Mouse (Mus musculus) hindbrain, embryonic 11.5 days (tissue): Measurements from ENCODE around the gene Tprgl. TPM values are rescaled to one million over a fixed set of nuclear protein-coding genes. Genes with fewer than 3 reads are reported as not detected.

Experiments
- ATAC-seq: fragments of 200-750 bp; cut with Nextera tagmentation; 2 replicates; pipeline ENCODE4 v1.8.0; 2017; ENCODE audit warnings: mild to moderate bottlenecking, moderate TSS enrichment, moderate library complexity; ENCODE audit not compliant: low FRiP score
- DNase-seq: peaks from one replicate; pipeline ENCODE4 v3.0.0-alpha.2; 2015; ENCODE audit warnings: low spot score
- H3K27ac ChIP-seq: fragments of 300-500 bp; sonication (generic); 2 replicates; pipeline ENCODE4 v1.5.1; 2014; ENCODE audit warnings: mild to moderate bottlenecking, low read depth, low read length
- H3K27me3 ChIP-seq: fragments of 300-500 bp; sonication (generic); 2 replicates; pipeline ENCODE4 v1.6.1; 2014; ENCODE audit warnings: mild to moderate bottlenecking, low read length, moderate library complexity, mixed read lengths; ENCODE audit not compliant: control insufficient read depth, insufficient read depth
- H3K36me3 ChIP-seq: fragments of 300-500 bp; sonication (generic); 2 replicates; pipeline ENCODE4 v1.6.1; 2014; ENCODE audit warnings: mild to moderate bottlenecking, low read length, moderate library complexity, mixed read lengths; ENCODE audit not compliant: control insufficient read depth, insufficient read depth
- H3K4me1 ChIP-seq: fragments of 300-500 bp; sonication (generic); replicated peaks from 2 replicates; pipeline ENCODE4 v1.6.1; 2014; ENCODE audit warnings: low read length, mixed read lengths; ENCODE audit not compliant: control insufficient read depth, insufficient read depth
- H3K4me2 ChIP-seq: fragments of 300-500 bp; sonication (generic); replicated peaks from 2 replicates; pipeline ENCODE4 v1.6.1; 2014; ENCODE audit warnings: mild to moderate bottlenecking, low read depth, low read length
- H3K4me3 ChIP-seq: fragments of 300-500 bp; sonication (generic); 2 replicates; pipeline ENCODE4 v1.5.1; 2014; ENCODE audit warnings: low read depth, low read length
- H3K9ac ChIP-seq: fragments of 300-500 bp; sonication (generic); 2 replicates; pipeline ENCODE4 v1.6.1; 2014; ENCODE audit warnings: low read depth, low read length
- H3K9me3 ChIP-seq: fragments of 300-500 bp; sonication (generic); 2 replicates; pipeline ENCODE4 v1.6.1; 2016; ENCODE audit warnings: low read length; ENCODE audit not compliant: control insufficient read depth
- WGBS: fragments of 180-500 bp; shearing (Covaris S2); extraction: QIAGEN DNeasy Blood & Tissue Kit; methylation state at CpG from one replicate; pipeline ENCODE4 v1.1.7; 2014; 5-methylcytosine and 5-hydroxymethylcytosine counted together
- polyA plus RNA-seq: library from polyadenylated mRNA; unstranded; fragments of >200 nt; fragmentation: Nextera tagmentation; extraction: Ambion mirVana; gene quantifications from 2 replicates; pipeline ENCODE4 v1.2.1, GENCODE M21; 2014

Tprgl gene
- polyA plus RNA-seq, 1 experiment from 2014 or later = 141 TPM

DNA sequence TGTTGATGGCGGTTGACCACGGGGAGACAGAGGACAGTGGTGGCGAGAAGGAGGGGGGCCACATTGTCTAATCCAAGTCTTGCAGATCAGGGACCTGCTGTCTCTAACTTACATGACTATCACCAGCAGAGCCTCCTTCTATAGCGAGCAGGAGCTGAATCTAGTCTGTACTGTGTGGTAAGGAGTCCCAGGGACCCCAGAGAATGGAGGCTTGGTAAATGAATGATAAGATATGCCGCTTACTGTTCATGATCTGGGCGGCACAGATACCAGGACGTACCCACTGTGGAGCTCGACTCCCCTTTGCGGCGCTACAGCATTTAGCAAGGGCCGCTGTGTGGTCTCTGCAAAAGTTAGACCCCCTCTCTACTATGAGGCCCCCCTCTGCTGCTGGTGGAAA lies 38.7 kb downstream of the Tprgl start:
- 79% methylated on average over 11 of the region's 11 CpGs for WGBS
- H3K4me2 ChIP-seq = no peak overlapping the region
- no peak overlapping the region for H3K4me3 ChIP-seq
- no peaks in the 10 kb centered on the region; the same call in 1 of the 2 replicates for H3K27me3 ChIP-seq
- no peak for DNase-seq
- no peak overlapping the region for H3K27ac ChIP-seq
- no peaks in the 10 kb centered on the region for H3K36me3 ChIP-seq
- ATAC-seq = no peak
- no peaks in the 10 kb centered on the region for H3K9me3 ChIP-seq
- H3K4me1 ChIP-seq = no peaks in the 10 kb centered on the region
- H3K9ac ChIP-seq = no peak overlapping the region

DNA sequence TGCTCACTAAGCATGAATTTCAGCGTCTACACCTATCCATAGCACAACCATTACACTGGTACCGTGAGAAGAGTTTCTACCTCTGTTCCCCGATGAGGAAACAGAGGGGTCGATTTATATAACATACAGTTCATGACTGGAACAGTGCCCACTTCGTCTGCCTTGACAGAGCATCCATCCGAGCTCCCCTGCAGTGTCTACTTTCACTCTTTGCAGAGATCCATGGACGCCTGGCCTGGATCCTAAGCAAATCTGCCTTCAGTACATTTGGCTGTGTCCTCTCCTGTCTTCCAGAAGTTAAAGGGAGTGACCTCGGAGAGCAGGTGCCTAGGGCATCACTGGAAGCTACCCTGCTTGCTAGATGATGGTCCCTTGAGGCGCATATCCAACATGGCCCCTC lies 41.3 kb downstream of the Tprgl start:
- no peak for DNase-seq
- Histone ChIP-seq H3K4me1 (no peaks in the 10 kb centered on the region), H3K27ac (no peak overlapping the region), H3K27me3 (no peaks in the 10 kb centered on the region), H3K9me3 (no peaks in the 10 kb centered on the region), H3K4me3 (no peak overlapping the region), H3K36me3 (no peaks in the 10 kb centered on the region), H3K4me2 (no peak overlapping the region), H3K9ac (no peak overlapping the region)
- ATAC-seq = no peak
- 86% methylated on average over 9 of the region's 9 CpGs for WGBS

DNA sequence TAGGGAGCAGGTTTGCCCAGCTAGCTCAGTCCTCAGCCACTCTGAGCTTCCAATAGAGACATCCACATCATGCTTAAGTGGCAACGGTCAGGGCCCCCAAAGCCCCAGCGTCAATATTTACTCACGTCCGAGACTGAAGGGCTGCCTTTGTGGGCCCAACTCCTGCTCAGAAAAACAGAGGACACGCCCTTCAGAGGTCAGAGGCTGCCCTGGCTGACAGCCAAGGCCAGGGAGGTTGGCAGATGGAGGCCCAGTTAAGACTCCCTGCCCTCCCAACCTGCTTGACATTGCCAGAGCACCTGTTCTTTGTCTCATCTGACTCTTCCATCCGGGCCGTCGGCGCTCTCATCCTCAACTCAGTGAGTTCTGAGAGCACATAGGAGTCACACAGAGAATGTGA lies 41.7 kb downstream of the Tprgl start:
- ATAC-seq = no peak
- 71% methylated on average over 9 of the region's 9 CpGs for WGBS

DNA sequence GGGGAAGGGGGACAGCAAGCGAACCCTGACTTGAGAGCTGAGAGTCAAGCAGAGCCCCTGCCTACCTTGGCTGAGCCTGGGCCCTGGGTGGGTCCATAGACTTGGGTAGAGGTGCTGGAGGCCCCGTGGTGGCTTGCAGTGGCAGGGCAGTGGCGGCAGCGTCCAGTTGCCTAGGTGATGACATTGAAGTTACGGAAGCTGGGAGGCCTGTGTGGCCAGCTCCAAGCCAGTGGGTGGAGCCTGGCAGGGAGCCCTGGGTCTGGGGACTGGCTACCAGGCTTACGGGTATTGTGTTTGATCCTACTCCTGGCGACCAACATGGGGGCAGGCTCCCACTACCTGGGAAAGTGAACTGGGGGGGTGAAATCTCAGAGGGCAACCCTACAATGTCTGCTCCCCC lies 44.0 kb downstream of the Tprgl start:
- no peaks in the 10 kb centered on the region for H3K9me3 ChIP-seq
- DNase-seq = no peak
- H3K9ac ChIP-seq = no peak overlapping the region
- no peaks in the 10 kb centered on the region for H3K36me3 ChIP-seq
- no peak overlapping the region for H3K4me3 ChIP-seq
- H3K27me3 ChIP-seq = no peaks in the 10 kb centered on the region
- no peaks in the 10 kb centered on the region for H3K4me1 ChIP-seq
- ATAC-seq = no peak
- no peak overlapping the region for H3K4me2 ChIP-seq
- no peak overlapping the region for H3K27ac ChIP-seq
- 47% methylated on average over 7 of the region's 7 CpGs for WGBS

More for the DNA sequence above, 41.7 kb downstream of the Tprgl start:
- Histone ChIP-seq H3K9me3 (no peaks in the 10 kb centered on the region), H3K27me3 (no peaks in the 10 kb centered on the region), H3K4me2 (no peak overlapping the region), H3K36me3 (no peaks in the 10 kb centered on the region), H3K27ac (no peak overlapping the region), H3K4me1 (no peaks in the 10 kb centered on the region), H3K4me3 (no peak overlapping the region), H3K9ac (no peak overlapping the region)
- DNase-seq = no peak

DNA sequence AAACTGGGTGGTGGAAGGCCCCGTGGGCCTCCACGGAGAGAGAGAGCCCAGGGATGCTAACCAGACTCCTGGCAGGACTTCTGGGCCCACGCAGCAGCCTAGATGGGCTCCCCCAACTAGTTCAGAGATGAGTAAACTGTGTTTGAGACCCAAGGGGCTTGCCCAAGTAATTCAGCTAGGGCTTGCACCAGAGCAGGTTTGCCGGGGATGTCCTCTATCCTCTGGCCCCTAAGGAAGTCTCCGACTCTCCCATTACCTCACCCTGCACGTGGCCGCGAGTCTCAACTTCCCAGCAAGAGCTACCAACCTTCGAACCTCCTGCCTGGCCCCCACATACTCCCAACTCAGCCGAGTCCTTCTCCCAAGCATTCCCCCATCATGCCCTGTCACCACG lies 50.6 kb downstream of the Tprgl start:
- H3K4me3 ChIP-seq = no peak overlapping the region
- no peak overlapping the region for H3K27ac ChIP-seq
- H3K4me1 ChIP-seq = 0 out of 2 replicates have a peak, but pooled peaks cover 2% of the 10 kb centered on the region
- no peaks in the 10 kb centered on the region for H3K9me3 ChIP-seq
- no peaks in the 10 kb centered on the region for H3K36me3 ChIP-seq
- H3K27me3 ChIP-seq = 0 out of 2 replicates have a peak, but pooled peaks cover 2% of the 10 kb centered on the region
- no peak overlapping the region for H3K9ac ChIP-seq
- DNase-seq (no peak), ATAC-seq (no peak)
- H3K4me2 ChIP-seq = no peak overlapping the region
- WGBS = 80% methylated on average over 11 of the region's 11 CpGs

DNA sequence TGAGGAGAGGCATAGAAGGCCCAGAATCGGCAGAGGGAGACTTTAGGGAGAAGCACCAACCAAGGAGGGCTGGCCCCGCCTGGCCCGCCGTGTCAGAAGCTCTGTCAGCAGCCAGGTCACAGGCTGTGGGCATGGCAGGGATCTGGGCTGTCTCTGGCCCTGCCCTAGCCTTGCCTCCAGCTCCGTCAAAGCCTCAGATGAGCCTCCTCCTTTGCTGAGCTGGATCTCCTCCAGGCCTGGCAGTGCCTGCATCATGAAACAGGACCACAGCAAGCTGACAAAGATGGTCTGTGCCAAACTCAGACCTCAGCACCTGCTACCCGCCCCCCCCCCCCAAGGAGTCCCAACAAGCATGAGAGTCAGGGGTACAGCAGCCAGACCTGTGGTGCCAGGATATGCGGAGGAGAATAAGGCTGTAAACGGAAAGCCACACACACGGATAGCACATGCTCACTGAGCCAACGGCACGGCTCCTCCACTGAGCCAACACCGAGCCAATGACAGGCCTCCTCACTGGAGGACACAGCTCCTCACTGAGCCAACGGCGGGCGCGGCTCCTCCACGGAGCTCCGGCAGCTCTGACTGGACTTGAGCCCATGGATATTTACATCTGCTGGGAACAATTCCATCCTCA lies 51.1 kb downstream of the Tprgl start:
- Histone ChIP-seq H3K4me2 (no peak overlapping the region), H3K27ac (no peak overlapping the region), H3K9me3 (no peaks in the 10 kb centered on the region), H3K27me3 (peaks cover 4% of the 10 kb centered on the region; the same call in 1 of the 2 replicates), H3K9ac (no peak overlapping the region), H3K4me3 (no peak overlapping the region), H3K4me1 (0 out of 2 replicates have a peak, but pooled peaks cover 2% of the 10 kb centered on the region), H3K36me3 (no peaks in the 10 kb centered on the region)
- ATAC-seq (no peak), DNase-seq (no peak)
- WGBS = 67% methylated on average over 17 of the region's 18 CpGs

Other genes starting within 250 kb of the Tprgl start
- 112 and 115 TPM in 2 replicates for gene A430005L14Rik, start 203.4 kb downstream of the Tprgl start, polyA plus RNA-seq
- gene Dffb, start 185.5 kb downstream of the Tprgl start, polyA plus RNA-seq = 10.7 and 11.4 TPM in 2 replicates
- gene Cep104, start 185.5 kb downstream of the Tprgl start, polyA plus RNA-seq = 16.8 and 19.7 TPM in 2 replicates
- 11.8 and 14.2 TPM in 2 replicates for gene Lrrc47, start 148.9 kb downstream of the Tprgl start, polyA plus RNA-seq
- 9.7 and 9.8 TPM in 2 replicates for gene Smim1, start 134.4 kb downstream of the Tprgl start, polyA plus RNA-seq
- not detected in 2 replicates for gene Ccdc27, start 118.0 kb downstream of the Tprgl start, polyA plus RNA-seq
- 1.6 and 2.2 TPM in 2 replicates for gene Trp73, start 20.5 kb downstream of the Tprgl start, polyA plus RNA-seq
- 43.8 and 45.9 TPM in 2 replicates for gene Wrap73, start 18.3 kb downstream of the Tprgl start, polyA plus RNA-seq
- 14.9 and 18.2 TPM in 2 replicates for gene Megf6, start 10.1 kb upstream of the Tprgl start, polyA plus RNA-seq
- gene Arhgef16, start 141.0 kb upstream of the Tprgl start, polyA plus RNA-seq = 2.5 and 2.9 TPM in 2 replicates
- gene B230104I21Rik, start 175.5 kb upstream of the Tprgl start, polyA plus RNA-seq = not detected in 2 replicates